Mouse (Mus musculus): ENCODE measurements around the gene Aldh3a1.

DNA sequence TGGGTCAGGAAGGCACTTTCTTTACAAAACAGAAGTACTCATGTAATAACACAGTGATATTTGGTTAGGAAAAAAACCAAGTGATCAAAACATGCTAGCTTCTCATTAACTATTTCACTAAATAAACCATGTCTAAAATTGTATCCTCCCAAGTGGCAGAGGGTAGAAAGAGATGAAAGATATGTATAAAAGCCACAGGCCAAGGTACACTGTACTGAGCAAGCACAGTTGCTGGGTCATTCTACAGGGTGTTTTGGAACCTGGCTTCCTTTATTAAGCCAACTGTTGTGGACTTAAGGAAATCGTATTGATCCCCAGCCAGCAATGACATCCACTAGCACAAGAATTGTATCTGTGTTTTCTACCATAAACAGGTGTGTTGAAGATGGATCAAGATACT is 56.5 kb downstream of the Aldh3a1 start:
- TF ChIP-seq POLR2A (IDR thresholded peaks at IDR 0.05; ENCODE audit: low read depth, low read length) (no peak), CTCF (IDR thresholded peaks at IDR 0.05; ENCODE audit: extremely low read depth, insufficient read depth, insufficient read length, insufficient replicate concordance) (no peak)
